Mouse (Mus musculus): ENCODE results near the gene 1700018B08Rik. TPM values are rescaled to one million over a fixed set of nuclear protein-coding genes. Genes with fewer than 3 reads are reported as not detected.

The 1700018B08Rik gene
- polyA plus RNA-seq, 1 experiment from 2014 or later: not detected

GRCm38 (mm10) chr8:121578676-121579451 lies 34.7 kb upstream of the 1700018B08Rik start, which contains the start of gene Fbxo31:
TSS of gene Fbxo31 (minus strand) at chr8:121578806.
- peaks cover 7% of the 10 kb centered on the region for H3K27me3 ChIP-seq
- 1% methylated on average over 56 of the region's 63 CpGs for WGBS
- ATAC-seq (ENCODE audit: low FRiP score): peak; percentile 93

GRCm38 (mm10) chr8:121577751-121578675 lies 33.9 kb upstream of the 1700018B08Rik start:
- Histone ChIP-seq H3K27me3 (peaks cover 3% of the 10 kb centered on the region; the same call in 1 of the 2 replicates), H3K36me3 (no peaks in the 10 kb centered on the region), H3K4me2 (peak overlapping the region; percentile 89), H3K9me3 (no peaks in the 10 kb centered on the region), H3K9ac (peak overlapping the region; percentile 91), H3K27ac (peak overlapping the region; percentile 86), H3K4me1 (replicated peaks) (peaks cover 55% of the 10 kb centered on the region), H3K4me3 (peak overlapping the region; percentile 84)
- peak; percentile 74 for ATAC-seq (ENCODE audit: low FRiP score)
- WGBS: 2% methylated on average over 40 of the region's 44 CpGs

More at GRCm38 (mm10) chr8:121578676-121579451, 34.7 kb upstream of the 1700018B08Rik start, which contains the start of gene Fbxo31:
- H3K4me1 ChIP-seq (replicated peaks): peaks cover 50% of the 10 kb centered on the region
- H3K36me3 ChIP-seq: no peaks in the 10 kb centered on the region
- peak within 1 kb of the TSS; percentile 86 for H3K27ac ChIP-seq
- peak within 1 kb of the TSS; percentile 91 for H3K9ac ChIP-seq
- H3K4me3 ChIP-seq: peak within 1 kb of the TSS; percentile 84
- no peaks in the 10 kb centered on the region for H3K9me3 ChIP-seq
- H3K4me2 ChIP-seq: peak within 1 kb of the TSS; percentile 89

- ATAC-seq (ENCODE audit: low FRiP score): no peak
- no peaks in the 10 kb centered on the region for H3K27me3 ChIP-seq
- 93% methylated on average over 3 of the region's 3 CpGs for WGBS
These were observed 31.5 kb upstream of the 1700018B08Rik start for GRCm38 (mm10) chr8:121575661-121576060.

GRCm38 (mm10) chr8:121573275-121573674 lies 29.2 kb upstream of the 1700018B08Rik start:
- H3K36me3 ChIP-seq: no peaks in the 10 kb centered on the region
- H3K9ac ChIP-seq: no peak overlapping the region
- peaks cover 52% of the 10 kb centered on the region for H3K4me1 ChIP-seq (replicated peaks)
- H3K27me3 ChIP-seq: no peaks in the 10 kb centered on the region
- 44% methylated on average over 3 of the region's 3 CpGs for whole genome bisulfite sequencing
- ATAC-seq (ENCODE audit: low FRiP score): no peak
- no peak overlapping the region for H3K4me2 ChIP-seq
- no peaks in the 10 kb centered on the region for H3K9me3 ChIP-seq
- no peak overlapping the region; the same call in 1 of the 2 replicates for H3K27ac ChIP-seq
- no peak overlapping the region for H3K4me3 ChIP-seq

More at GRCm38 (mm10) chr8:121575661-121576060, 31.5 kb upstream of the 1700018B08Rik start:
- H3K27ac ChIP-seq: no peak overlapping the region
- peak overlapping the region; percentile 11; the same call in 1 of the 2 replicates for H3K9ac ChIP-seq
- H3K4me1 ChIP-seq (replicated peaks): peaks cover 59% of the 10 kb centered on the region
- H3K4me3 ChIP-seq: no peak overlapping the region
- no peak overlapping the region; the same call in 1 of the 2 replicates for H3K4me2 ChIP-seq
- no peaks in the 10 kb centered on the region for H3K9me3 ChIP-seq
- H3K36me3 ChIP-seq: no peaks in the 10 kb centered on the region

GRCm38 (mm10) chr8:121572121-121572520 lies 28.0 kb upstream of the 1700018B08Rik start:
- ATAC-seq (ENCODE audit: low FRiP score): no peak
- Histone ChIP-seq H3K9ac (no peak overlapping the region), H3K4me2 (no peak overlapping the region), H3K9me3 (no peaks in the 10 kb centered on the region), H3K4me3 (no peak overlapping the region), H3K27me3 (no peaks in the 10 kb centered on the region), H3K4me1 (replicated peaks) (peaks cover 47% of the 10 kb centered on the region), H3K36me3 (no peaks in the 10 kb centered on the region), H3K27ac (no peak overlapping the region)
- WGBS: 83% methylated on average over 7 of the region's 7 CpGs

- H3K9me3 ChIP-seq: no peaks in the 10 kb centered on the region
- no peaks in the 10 kb centered on the region for H3K36me3 ChIP-seq
- H3K27ac ChIP-seq: no peak overlapping the region
- no peak for ATAC-seq (ENCODE audit: low FRiP score)
- H3K4me2 ChIP-seq: no peak overlapping the region
- WGBS: 88% methylated on average over 17 of the region's 17 CpGs
- H3K4me3 ChIP-seq: no peak overlapping the region
- H3K27me3 ChIP-seq: no peaks in the 10 kb centered on the region
- peaks cover 41% of the 10 kb centered on the region for H3K4me1 ChIP-seq (replicated peaks)
- no peak overlapping the region for H3K9ac ChIP-seq
These were observed 26.7 kb upstream of the 1700018B08Rik start for GRCm38 (mm10) chr8:121570801-121571200.

- H3K4me3 ChIP-seq: no peak overlapping the region
- no peak overlapping the region for H3K4me2 ChIP-seq
- H3K36me3 ChIP-seq: no peaks in the 10 kb centered on the region
- H3K9ac ChIP-seq: no peak overlapping the region
- ATAC-seq (ENCODE audit: low FRiP score): no peak
- H3K27ac ChIP-seq: no peak overlapping the region
- H3K27me3 ChIP-seq: no peaks in the 10 kb centered on the region
- no peaks in the 10 kb centered on the region for H3K9me3 ChIP-seq
- 85% methylated on average over 21 of the region's 21 CpGs for WGBS
- H3K4me1 ChIP-seq (replicated peaks): peaks cover 41% of the 10 kb centered on the region
These were observed 26.2 kb upstream of the 1700018B08Rik start for GRCm38 (mm10) chr8:121570335-121570734.

- H3K9ac ChIP-seq: no peak overlapping the region
- no peak for ATAC-seq (ENCODE audit: low FRiP score)
- H3K27ac ChIP-seq: no peak overlapping the region
- no peak overlapping the region for H3K4me2 ChIP-seq
- no peaks in the 10 kb centered on the region for H3K27me3 ChIP-seq
- peaks cover 9% of the 10 kb centered on the region; the same call in 1 of the 2 replicates for H3K36me3 ChIP-seq
- peaks cover 35% of the 10 kb centered on the region for H3K4me1 ChIP-seq (replicated peaks)
- 68% methylated on average over 6 of the region's 6 CpGs for WGBS
- H3K4me3 ChIP-seq: no peak overlapping the region
- H3K9me3 ChIP-seq: no peaks in the 10 kb centered on the region
These were observed 24.2 kb upstream of the 1700018B08Rik start for GRCm38 (mm10) chr8:121568321-121568720.

GRCm38 (mm10) chr8:121563701-121564100 lies 19.6 kb upstream of the 1700018B08Rik start:
- 62% methylated on average over 6 of the region's 6 CpGs for WGBS
- no peak for ATAC-seq (ENCODE audit: low FRiP score)

GRCm38 (mm10) chr8:121562941-121563351 lies 18.8 kb upstream of the 1700018B08Rik start:
- no peak overlapping the region for H3K27ac ChIP-seq
- no peaks in the 10 kb centered on the region for H3K27me3 ChIP-seq
- no peak for ATAC-seq (ENCODE audit: low FRiP score)
- WGBS: 75% methylated on average over 9 of the region's 9 CpGs
- peaks cover 42% of the 10 kb centered on the region for H3K36me3 ChIP-seq
- H3K4me2 ChIP-seq: no peak overlapping the region
- no peaks in the 10 kb centered on the region for H3K9me3 ChIP-seq
- H3K9ac ChIP-seq: no peak overlapping the region
- peaks cover 28% of the 10 kb centered on the region for H3K4me1 ChIP-seq (replicated peaks)
- no peak overlapping the region for H3K4me3 ChIP-seq

More at GRCm38 (mm10) chr8:121563701-121564100, 19.6 kb upstream of the 1700018B08Rik start:
- no peak overlapping the region for H3K4me2 ChIP-seq
- H3K36me3 ChIP-seq: peaks cover 35% of the 10 kb centered on the region
- no peaks in the 10 kb centered on the region for H3K9me3 ChIP-seq
- H3K4me3 ChIP-seq: no peak overlapping the region
- no peaks in the 10 kb centered on the region for H3K27me3 ChIP-seq
- peaks cover 35% of the 10 kb centered on the region for H3K4me1 ChIP-seq (replicated peaks)
- no peak overlapping the region for H3K27ac ChIP-seq
- no peak overlapping the region for H3K9ac ChIP-seq

- Histone ChIP-seq H3K4me3 (no peak overlapping the region), H3K27me3 (no peaks in the 10 kb centered on the region), H3K27ac (no peak overlapping the region), H3K4me1 (replicated peaks) (peaks cover 26% of the 10 kb centered on the region), H3K9ac (no peak overlapping the region), H3K4me2 (no peak overlapping the region), H3K36me3 (peaks cover 47% of the 10 kb centered on the region), H3K9me3 (no peaks in the 10 kb centered on the region)
- no peak for ATAC-seq (ENCODE audit: low FRiP score)
- WGBS: 85% methylated on average over 16 of the region's 16 CpGs
These were observed 17.7 kb upstream of the 1700018B08Rik start for GRCm38 (mm10) chr8:121561636-121562345.
